Mouse (Mus musculus): ENCODE results near the gene Gm5483. TPM values are rescaled to one million over a fixed set of nuclear protein-coding genes. Genes with fewer than 3 reads are reported as not detected.
"Not testable (repeated sequence)": the region's sequence is repeated elsewhere in the genome, so short reads cannot be mapped to it uniquely, and the experiment has no call there.

The Gm5483 gene
- not detected for total RNA-seq (2021)
- long read RNA-seq, experiment 1, result 0 reads
- long read RNA-seq, experiment 2, result 0 reads

DNA sequence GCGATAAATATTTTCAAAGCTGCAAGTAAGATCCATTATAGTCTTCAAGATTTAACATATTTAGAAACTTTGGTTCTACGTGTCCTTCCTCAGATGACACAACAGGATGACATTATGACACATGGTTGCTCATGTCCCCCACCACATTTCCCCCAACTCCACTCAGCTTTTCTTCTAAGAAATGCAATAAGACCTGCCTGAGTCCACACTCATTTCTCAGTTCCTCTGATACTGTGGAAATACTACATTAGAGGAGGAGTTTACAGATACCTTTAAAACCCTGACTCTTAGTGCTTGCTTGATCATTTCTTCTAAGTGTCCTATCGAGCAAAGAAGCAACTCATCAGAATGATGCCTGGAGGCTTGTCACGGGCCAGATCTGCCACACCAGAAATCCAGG is at the start of gene Gm5483:
TSS of gene Gm5483 (plus strand) at position 301 of the 400 bp plus-strand sequence.
- intact Hi-C loops (cut with DNase I); DNase-seq: not testable (repeated sequence)

DNA sequence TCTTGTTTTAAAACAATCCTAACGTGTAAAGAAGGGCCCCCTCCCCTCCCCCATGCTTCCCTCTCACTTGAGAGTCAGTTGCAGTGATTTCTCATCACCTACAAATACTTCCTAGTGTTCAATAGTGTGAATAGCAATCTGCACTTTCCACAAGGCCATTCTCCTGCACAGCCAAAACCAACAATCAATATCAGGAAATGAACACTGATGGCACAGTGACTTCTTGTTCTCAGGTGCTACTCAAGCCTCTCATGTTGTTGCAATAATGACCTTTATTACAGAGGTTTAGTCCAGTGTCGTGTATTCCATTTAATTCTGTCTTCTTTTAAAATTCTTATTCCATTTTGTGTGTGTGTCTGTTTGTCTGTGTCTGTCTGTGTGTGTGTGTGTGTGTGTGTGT is 45.8 kb upstream of the Gm5483 start:
- DNase-seq, result no peak
- intact Hi-C loops (cut with DNase I), result no loop called here

DNA sequence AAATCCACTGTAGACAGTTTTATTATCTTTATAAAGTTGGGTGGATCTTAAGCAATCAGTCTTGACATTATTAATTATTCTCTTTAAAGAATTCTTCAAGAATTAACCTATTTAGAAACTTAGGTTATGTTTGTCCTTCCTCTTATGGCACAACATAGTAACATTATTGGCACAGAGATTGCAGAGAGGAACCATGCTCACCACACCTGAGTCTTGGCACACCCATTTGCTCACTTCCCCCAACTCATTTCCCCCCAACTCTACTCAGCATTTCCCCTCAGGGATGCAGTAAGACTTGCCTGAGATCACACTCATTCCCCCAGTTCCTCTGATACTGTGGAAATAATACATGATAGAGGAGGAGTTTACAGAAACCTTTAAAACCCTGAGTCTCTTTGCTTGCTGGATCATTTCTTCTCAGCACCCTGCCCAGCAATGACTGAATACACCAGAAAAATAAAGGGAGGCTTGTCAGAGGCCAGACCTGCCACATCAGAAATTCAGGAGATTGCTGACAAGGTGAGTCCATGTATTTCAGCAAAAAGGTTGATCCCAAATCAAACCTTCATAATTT is 27.5 kb upstream of the Gm5483 start, which contains the start of gene Stfa2l1:
TSS of gene Stfa2l1 (plus strand) at position 410 of the 574 bp plus-strand sequence.
- no peak for DNase-seq
- intact Hi-C loops (cut with DNase I), result no loop called here

GRCm38 (mm10) chr16:36167841-36168240 is 16.2 kb upstream of the Gm5483 start:
- not testable (repeated sequence) for DNase-seq

GRCm38 (mm10) chr16:36176108-36176507 is 7.9 kb upstream of the Gm5483 start:
- intact Hi-C loops (cut with DNase I), result no loop called here
- no peak for DNase-seq

More at GRCm38 (mm10) chr16:36167841-36168240, 16.2 kb upstream of the Gm5483 start:
- intact Hi-C loops (cut with DNase I), result not testable (repeated sequence)

DNA sequence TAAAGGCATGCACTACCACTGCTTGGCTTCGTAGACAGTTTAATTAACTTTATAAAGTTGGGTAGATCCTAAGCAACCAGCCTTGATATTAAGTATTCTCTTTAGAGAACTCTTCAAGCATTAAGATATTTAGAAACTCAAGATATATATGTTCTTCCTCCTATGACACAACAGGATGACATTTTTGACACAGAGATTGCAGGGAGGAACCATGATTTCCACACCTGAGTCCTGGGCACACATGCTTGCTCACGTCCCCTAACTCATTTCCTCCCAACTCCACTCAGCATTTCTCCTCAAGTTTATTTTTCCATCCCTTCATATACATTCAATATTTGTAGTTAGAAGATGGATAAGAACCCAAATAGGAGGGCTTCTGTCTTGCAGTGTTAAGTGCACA is 4.1 kb upstream of the Gm5483 start:
- DNase-seq, result no peak
- intact Hi-C loops (cut with DNase I), result no loop called here

DNA sequence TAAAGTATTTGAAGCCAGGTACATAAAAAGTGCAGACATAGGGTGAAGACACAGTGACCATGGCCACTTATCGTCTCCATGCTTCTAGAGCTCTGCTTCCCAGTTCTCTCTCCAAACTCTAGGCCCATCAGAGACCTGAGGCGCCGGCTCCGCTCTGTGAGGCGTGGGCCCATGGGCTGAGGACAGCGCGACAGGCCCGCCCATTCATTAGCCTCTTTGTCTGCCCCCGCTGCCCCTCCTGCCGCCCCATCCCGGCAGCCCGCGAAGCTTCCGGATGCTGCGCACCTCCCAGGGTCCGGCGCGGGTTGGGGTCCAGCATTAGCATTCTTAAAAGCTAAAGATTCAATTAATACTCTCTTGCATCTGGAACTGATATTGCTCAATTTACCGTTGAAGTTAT is 15.2 kb downstream of the Gm5483 start:
- no peak for DNase-seq
- intact Hi-C loops (cut with DNase I), result no loop called here

GRCm38 (mm10) chr16:36203846-36204245 is 19.8 kb downstream of the Gm5483 start:
- intact Hi-C loops (cut with DNase I), result no loop called here
- DNase-seq, result no peak

GRCm38 (mm10) chr16:36205684-36206083 is 21.7 kb downstream of the Gm5483 start:
- DNase-seq; intact Hi-C loops (cut with DNase I): not testable (repeated sequence)

DNA sequence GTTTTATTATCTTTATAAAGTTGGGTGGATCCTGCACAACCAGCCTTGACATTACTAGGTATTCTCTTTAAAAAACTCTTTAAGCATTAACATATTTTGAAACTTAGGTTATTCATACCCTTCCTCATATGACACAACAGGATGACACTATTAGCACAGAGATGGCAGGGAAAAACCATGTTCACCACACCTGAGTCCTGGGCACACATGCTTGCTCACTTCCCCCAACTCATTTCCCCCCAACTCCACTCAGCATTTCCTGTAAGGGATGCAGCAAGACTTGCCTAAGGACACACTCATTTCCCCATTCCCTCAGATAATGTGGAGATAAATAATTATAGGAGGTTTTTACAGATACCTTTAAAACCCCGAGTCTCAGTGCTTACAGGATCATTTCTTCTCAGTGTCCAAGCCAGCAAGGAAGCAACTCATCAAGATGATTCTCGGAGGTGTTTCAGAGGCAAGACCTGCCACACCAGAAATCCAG is 26.0 kb downstream of the Gm5483 start, which contains the start of gene Gm5416:
TSS of gene Gm5416 (plus strand) at position 437 of the 487 bp plus-strand sequence.
- intact Hi-C loops (cut with DNase I), result no loop called here

GRCm38 (mm10) chr16:36221168-36221567 is 37.2 kb downstream of the Gm5483 start, which contains the start of gene 2010005H15Rik:
TSS of gene 2010005H15Rik (plus strand) at chr16:36221468.
- intact Hi-C loops (cut with DNase I); DNase-seq: not testable (repeated sequence)

More for the DNA sequence above, 26.0 kb downstream of the Gm5483 start, which contains the start of gene Gm5416:
- no peak for DNase-seq

Other genes with a start within 250 kb of the Gm5483 start
- 10 to 100 TPM; 11.5 to 13.0 TPM for gene Parp9, start 245.7 kb upstream of the Gm5483 start, total RNA-seq (2021)
- gene Dtx3l, start 245.1 kb upstream of the Gm5483 start, total RNA-seq (2021), result 1 to 10 TPM; 9.4 to 9.9 TPM
- 10 to 100 TPM; 89.2 to 91.3 TPM for gene Kpna1, start 205.5 kb upstream of the Gm5483 start, total RNA-seq (2021)
- gene Wdr5b, start 143.0 kb upstream of the Gm5483 start, total RNA-seq (2021), result 1 to 10 TPM; 2.8 to 3.3 TPM
- gene Fam162a, start 112.6 kb upstream of the Gm5483 start, total RNA-seq (2021), result 100 to 1,000 TPM; 205 to 206 TPM
- gene Ccdc58, start 112.5 kb upstream of the Gm5483 start, total RNA-seq (2021), result 10 to 100 TPM; 32.4 to 34.2 TPM
- not detected for gene Csta1, start 53.0 kb upstream of the Gm5483 start, total RNA-seq (2021)
- not detected for gene Stfa2l1, start 27.4 kb upstream of the Gm5483 start, total RNA-seq (2021)
- not detected for gene Gm5416, start 26.2 kb downstream of the Gm5483 start, total RNA-seq (2021)
- gene 2010005H15Rik, start 37.3 kb downstream of the Gm5483 start, total RNA-seq (2021), result not detected
- gene Stfa1, start 92.7 kb downstream of the Gm5483 start, total RNA-seq (2021), result not detected
- not detected for gene BC117090, start 150.1 kb downstream of the Gm5483 start, total RNA-seq (2021)
- gene BC100530, start 183.5 kb downstream of the Gm5483 start, total RNA-seq (2021), result not detected
- gene Stfa2, start 224.2 kb downstream of the Gm5483 start, total RNA-seq (2021), result not detected